Mouse (Mus musculus): ENCODE measurements around the gene Smco3. TPM values are rescaled to one million over a fixed set of nuclear protein-coding genes. Genes with fewer than 3 reads are reported as not detected.
"Not testable (repeated sequence)": the region's sequence is repeated elsewhere in the genome, so short reads cannot be mapped to it uniquely, and the experiment has no call there.

Smco3 gene
- polyA plus RNA-seq, 1 experiment from 2014 or later = 1.9 TPM

DNA sequence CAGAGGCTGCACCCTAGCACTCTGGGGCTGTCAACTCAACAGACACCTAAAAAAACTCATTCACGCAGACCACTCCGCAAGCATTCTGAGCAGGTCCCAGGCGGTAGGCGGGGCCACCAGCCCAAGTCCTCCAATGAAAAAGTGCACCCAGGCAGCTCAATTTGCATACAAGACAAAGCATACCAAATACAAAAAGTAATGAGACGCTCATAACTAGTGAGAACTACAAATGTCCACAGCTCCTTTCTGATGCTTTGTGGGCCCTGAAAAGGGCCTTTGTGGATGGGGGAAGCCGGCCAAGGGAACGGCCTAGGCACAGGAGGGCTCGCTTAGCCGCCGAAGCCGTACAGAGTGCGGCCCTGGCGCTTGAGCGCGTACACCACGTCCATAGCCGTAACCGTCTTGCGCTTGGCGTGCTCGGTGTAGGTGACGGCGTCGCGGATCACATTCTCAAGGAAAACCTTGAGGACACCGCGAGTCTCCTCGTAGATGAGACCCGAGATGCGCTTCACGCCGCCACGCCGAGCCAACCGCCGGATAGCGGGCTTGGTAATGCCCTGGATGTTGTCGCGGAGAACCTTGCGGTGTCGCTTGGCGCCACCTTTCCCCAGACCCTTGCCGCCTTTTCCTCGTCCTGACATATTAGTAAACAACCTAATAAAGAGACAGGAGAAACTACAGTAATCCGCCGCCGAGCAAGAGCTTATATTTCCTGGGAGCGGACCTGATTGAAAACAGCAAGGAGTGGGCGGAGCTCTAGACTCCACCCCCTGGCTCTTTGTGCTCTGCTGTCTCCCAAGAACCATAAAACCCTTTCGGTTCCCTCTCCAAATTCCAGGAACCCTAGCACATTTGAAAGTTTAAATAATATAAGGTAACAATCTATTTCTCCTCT lies 31.3 kb downstream of the Smco3 start, which contains the start of gene Hist4h4:
Gene Hist4h4, minus strand, starts transcription at position 677 of the 895 bp plus-strand sequence.
- Histone ChIP-seq H3K4me2 (replicated peaks; ENCODE audit: low read depth, low read length) (peak within 1 kb of the TSS; percentile 84), H3K4me3 (ENCODE audit: low read depth, low read length) (peak within 1 kb of the TSS; percentile 71), H3K27me3 (ENCODE audit: control insufficient read depth, insufficient read depth, low read length) (no peaks in the 10 kb centered on the region), H3K27ac (ENCODE audit: low read length) (peak within 1 kb of the TSS; percentile 100), H3K4me1 (ENCODE audit: control insufficient read depth, insufficient read depth, low read length) (peaks cover 9% of the 10 kb centered on the region; the same call in 1 of the 2 replicates), H3K9ac (replicated peaks; ENCODE audit: low read depth, low read length) (peak within 1 kb of the TSS; percentile 97), H3K9me3 (ENCODE audit: control insufficient read depth, low read depth, low read length) (no peaks in the 10 kb centered on the region), H3K36me3 (ENCODE audit: control insufficient read depth, insufficient read depth, low read length) (no peaks in the 10 kb centered on the region)
- ATAC-seq (ENCODE audit: insufficient number of reproducible peaks, insufficient read depth, low FRiP score, low read depth) = peak; percentile 74
- WGBS = under 1% methylated on average over 50 of the region's 50 CpGs

DNA sequence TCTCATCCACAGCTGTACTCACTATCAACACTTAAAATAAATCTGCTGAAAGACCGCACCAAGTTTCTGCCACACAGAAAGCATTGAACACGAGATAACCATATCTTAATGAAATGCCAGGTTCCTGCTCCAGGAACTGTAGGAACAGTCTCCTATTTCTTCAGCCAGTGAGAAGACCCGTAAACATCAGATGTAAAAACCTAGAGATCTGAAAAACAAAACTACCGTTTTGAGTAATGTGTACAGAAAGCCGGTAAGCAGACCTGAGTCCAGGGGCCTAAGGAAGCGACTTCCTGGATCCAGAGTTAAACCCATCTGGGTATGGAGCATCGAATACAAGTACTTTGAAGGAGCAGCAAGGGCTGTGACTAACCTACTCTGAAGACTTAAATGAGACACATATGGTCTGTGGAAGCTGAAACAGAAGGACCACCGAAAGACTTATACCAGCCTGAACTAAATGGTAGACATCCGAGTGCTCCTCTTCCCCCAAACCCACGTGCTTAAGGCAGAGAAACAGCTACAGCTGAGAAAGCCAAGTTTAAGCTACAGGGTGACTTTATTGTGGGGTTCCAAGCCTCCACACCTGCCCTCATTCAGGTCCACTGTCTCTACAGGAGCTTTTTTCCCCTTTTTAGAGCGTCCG lies 32.0 kb downstream of the Smco3 start:
- WGBS = 15% methylated on average over 12 of the region's 12 CpGs
- H3K4me3 ChIP-seq (ENCODE audit: low read depth, low read length) = peak overlapping the region; percentile 71
- no peaks in the 10 kb centered on the region for H3K36me3 ChIP-seq (ENCODE audit: control insufficient read depth, insufficient read depth, low read length)
- H3K27ac ChIP-seq (ENCODE audit: low read length) = peak overlapping the region; percentile 100
- H3K9ac ChIP-seq (replicated peaks; ENCODE audit: low read depth, low read length) = peak overlapping the region; percentile 97
- peaks cover 9% of the 10 kb centered on the region; the same call in 1 of the 2 replicates for H3K4me1 ChIP-seq (ENCODE audit: control insufficient read depth, insufficient read depth, low read length)
- no peak for ATAC-seq (ENCODE audit: insufficient number of reproducible peaks, insufficient read depth, low FRiP score, low read depth)
- H3K4me2 ChIP-seq (replicated peaks; ENCODE audit: low read depth, low read length) = peak overlapping the region; percentile 84
- H3K27me3 ChIP-seq (ENCODE audit: control insufficient read depth, insufficient read depth, low read length) = no peaks in the 10 kb centered on the region
- H3K9me3 ChIP-seq (ENCODE audit: control insufficient read depth, low read depth, low read length) = no peaks in the 10 kb centered on the region

DNA sequence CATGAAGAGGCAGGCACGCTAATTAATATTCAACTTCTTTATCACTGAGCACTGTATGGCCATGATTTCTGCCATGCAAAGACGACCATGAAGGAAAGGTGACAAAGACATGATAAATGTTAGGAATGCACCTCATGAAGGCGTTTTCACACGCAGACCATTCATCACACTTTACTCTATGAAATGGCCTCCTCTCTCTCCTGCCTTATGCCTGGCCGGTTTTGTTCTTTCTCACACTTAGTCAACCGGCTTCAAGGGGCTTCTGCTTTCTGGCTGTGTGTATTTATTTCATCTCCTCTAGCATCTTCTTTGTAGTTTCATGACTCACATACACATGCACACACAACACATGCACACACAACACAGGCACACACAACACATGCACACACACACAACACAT lies 34.0 kb downstream of the Smco3 start:
- H3K9me3 ChIP-seq (ENCODE audit: control insufficient read depth, low read depth, low read length) = no peaks in the 10 kb centered on the region
- ATAC-seq (ENCODE audit: insufficient number of reproducible peaks, insufficient read depth, low FRiP score, low read depth) = no peak
- H3K36me3 ChIP-seq (ENCODE audit: control insufficient read depth, insufficient read depth, low read length) = no peaks in the 10 kb centered on the region
- 69% methylated on average over 6 of the region's 6 CpGs for WGBS
- peaks cover 6% of the 10 kb centered on the region; the same call in 1 of the 2 replicates for H3K4me1 ChIP-seq (ENCODE audit: control insufficient read depth, insufficient read depth, low read length)
- no peak overlapping the region for H3K9ac ChIP-seq (replicated peaks; ENCODE audit: low read depth, low read length)
- H3K4me3 ChIP-seq (ENCODE audit: low read depth, low read length) = no peak overlapping the region
- H3K27me3 ChIP-seq (ENCODE audit: control insufficient read depth, insufficient read depth, low read length) = no peaks in the 10 kb centered on the region
- H3K27ac ChIP-seq (ENCODE audit: low read length) = no peak overlapping the region
- no peak overlapping the region for H3K4me2 ChIP-seq (replicated peaks; ENCODE audit: low read depth, low read length)

DNA sequence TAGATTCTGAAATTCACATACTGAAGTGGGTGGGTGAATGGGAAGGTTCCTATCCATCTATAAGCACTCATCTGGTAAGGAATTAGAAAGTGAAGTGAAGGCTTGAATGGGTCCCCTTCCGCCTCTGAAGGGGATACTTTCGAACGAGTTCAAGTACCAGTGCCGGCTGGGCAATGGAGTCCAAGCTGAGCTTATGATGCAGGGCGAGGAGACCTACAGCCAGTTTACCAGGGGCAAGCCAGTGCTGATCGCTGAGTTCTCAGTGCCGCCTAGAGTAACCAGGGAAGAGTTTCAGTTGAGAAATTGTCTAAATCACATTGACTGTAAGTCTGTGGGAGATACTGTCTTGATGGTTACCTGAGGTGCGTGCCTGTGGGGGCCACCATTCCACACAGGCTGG lies 34.5 kb downstream of the Smco3 start:
- H3K4me2 ChIP-seq (replicated peaks; ENCODE audit: low read depth, low read length) = no peak overlapping the region
- no peak for ATAC-seq (ENCODE audit: insufficient number of reproducible peaks, insufficient read depth, low FRiP score, low read depth)
- H3K4me3 ChIP-seq (ENCODE audit: low read depth, low read length) = no peak overlapping the region
- no peak overlapping the region for H3K9ac ChIP-seq (replicated peaks; ENCODE audit: low read depth, low read length)
- 89% methylated on average over 8 of the region's 8 CpGs for WGBS
- H3K27ac ChIP-seq (ENCODE audit: low read length) = no peak overlapping the region
- no peaks in the 10 kb centered on the region for H3K27me3 ChIP-seq (ENCODE audit: control insufficient read depth, insufficient read depth, low read length)
- H3K36me3 ChIP-seq (ENCODE audit: control insufficient read depth, insufficient read depth, low read length) = no peaks in the 10 kb centered on the region
- H3K4me1 ChIP-seq (ENCODE audit: control insufficient read depth, insufficient read depth, low read length) = peaks cover 6% of the 10 kb centered on the region; the same call in 1 of the 2 replicates
- H3K9me3 ChIP-seq (ENCODE audit: control insufficient read depth, low read depth, low read length) = no peaks in the 10 kb centered on the region

DNA sequence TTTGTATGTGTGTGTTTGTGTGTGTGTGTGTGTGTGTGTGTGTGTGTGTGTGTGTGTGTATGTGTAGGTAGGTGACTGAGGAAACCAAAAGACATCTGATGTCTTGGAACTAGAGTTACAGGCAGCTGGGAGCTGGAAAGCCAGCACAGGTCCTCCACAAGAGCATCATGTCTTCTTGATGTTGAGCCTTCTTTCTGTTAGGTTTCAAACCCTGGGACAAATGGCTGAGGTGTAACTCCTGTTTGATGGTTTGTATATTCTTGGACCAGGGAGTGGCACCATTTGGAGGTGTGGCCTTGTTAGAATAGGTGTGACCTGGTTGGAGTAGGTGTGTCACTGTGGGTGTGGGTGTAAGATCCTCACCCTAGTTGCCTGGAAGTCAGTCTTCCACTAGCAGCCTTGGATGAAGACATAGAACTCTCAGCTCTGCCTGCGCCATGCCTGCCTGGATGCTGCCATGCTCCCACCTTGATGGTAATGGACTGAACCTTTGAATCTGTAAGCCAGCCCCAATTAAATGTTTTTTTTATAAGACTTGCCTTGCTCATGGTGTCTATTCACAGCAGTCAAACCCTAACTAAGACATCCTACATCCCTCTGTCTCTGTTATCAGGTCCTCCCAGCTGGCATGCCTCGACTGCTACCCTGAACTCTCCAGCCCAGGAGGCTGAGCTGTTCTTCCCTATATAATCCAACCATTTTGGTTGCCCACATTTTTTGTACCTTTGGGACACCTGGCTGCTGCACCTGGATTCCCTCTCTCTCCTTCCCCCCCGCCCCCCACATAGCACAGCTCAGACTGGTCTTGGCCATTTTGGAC lies 37.2 kb downstream of the Smco3 start:
- not testable (repeated sequence) for H3K4me3 ChIP-seq (ENCODE audit: low read depth, low read length); H3K9ac ChIP-seq (replicated peaks; ENCODE audit: low read depth, low read length); H3K4me2 ChIP-seq (replicated peaks; ENCODE audit: low read depth, low read length); H3K27me3 ChIP-seq (ENCODE audit: control insufficient read depth, insufficient read depth, low read length); H3K9me3 ChIP-seq (ENCODE audit: control insufficient read depth, low read depth, low read length); H3K27ac ChIP-seq (ENCODE audit: low read length); H3K36me3 ChIP-seq (ENCODE audit: control insufficient read depth, insufficient read depth, low read length); H3K4me1 ChIP-seq (ENCODE audit: control insufficient read depth, insufficient read depth, low read length); ATAC-seq (ENCODE audit: insufficient number of reproducible peaks, insufficient read depth, low FRiP score, low read depth)
- WGBS = 82% methylated on average over 3 of the region's 3 CpGs

DNA sequence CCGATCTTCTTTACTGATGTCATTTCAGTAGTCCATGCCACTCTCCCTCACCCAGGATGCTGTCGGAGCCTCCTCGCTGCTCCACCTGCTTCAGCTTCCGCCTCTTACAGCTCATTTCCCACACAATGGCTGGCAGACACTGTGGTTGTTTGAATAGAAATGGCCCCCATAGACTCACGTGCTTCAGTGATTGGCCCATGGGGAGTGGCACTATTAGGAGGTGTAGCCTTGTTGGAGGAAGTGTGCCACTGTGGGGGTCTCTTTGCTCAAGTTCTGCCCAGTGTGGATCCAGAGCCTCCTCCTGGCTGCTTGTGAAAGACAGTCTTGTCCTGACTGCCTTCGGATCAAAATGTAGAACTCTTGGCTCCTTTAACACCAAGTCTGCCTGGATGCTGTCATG lies 39.4 kb downstream of the Smco3 start:
- Histone ChIP-seq H3K9me3 (ENCODE audit: control insufficient read depth, low read depth, low read length) (no peaks in the 10 kb centered on the region), H3K27me3 (ENCODE audit: control insufficient read depth, insufficient read depth, low read length) (no peaks in the 10 kb centered on the region), H3K4me2 (replicated peaks; ENCODE audit: low read depth, low read length) (no peak overlapping the region), H3K4me1 (ENCODE audit: control insufficient read depth, insufficient read depth, low read length) (no peaks in the 10 kb centered on the region), H3K27ac (ENCODE audit: low read length) (no peak overlapping the region), H3K4me3 (ENCODE audit: low read depth, low read length) (no peak overlapping the region), H3K36me3 (ENCODE audit: control insufficient read depth, insufficient read depth, low read length) (no peaks in the 10 kb centered on the region), H3K9ac (replicated peaks; ENCODE audit: low read depth, low read length) (no peak overlapping the region)
- 51% methylated on average over 6 of the region's 6 CpGs for WGBS
- no peak for ATAC-seq (ENCODE audit: insufficient number of reproducible peaks, insufficient read depth, low FRiP score, low read depth)

DNA sequence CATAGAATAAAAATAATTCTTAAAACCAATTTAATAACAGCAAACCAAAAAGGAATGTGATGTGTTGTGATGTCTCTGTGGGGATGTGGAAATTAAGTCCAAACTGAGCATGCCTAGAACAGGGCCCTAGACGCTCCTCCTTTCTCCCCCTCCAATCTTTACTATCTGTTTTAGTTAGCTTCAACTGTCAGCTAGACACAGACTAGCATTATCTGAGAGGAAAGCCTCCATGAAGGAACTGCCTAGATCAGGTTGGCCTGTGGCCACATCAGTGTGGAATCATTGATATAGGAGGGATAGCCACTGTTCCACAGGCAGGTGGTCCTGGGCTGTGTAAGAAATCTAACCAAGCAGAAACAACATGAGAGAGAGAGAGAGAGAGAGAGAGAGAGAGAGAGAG lies 40.1 kb downstream of the Smco3 start:
- WGBS = 46% methylated on average over 1 of the region's 1 CpGs
- no peak overlapping the region for H3K4me3 ChIP-seq (ENCODE audit: low read depth, low read length)
- no peak overlapping the region for H3K27ac ChIP-seq (ENCODE audit: low read length)

More for the DNA sequence above, 40.1 kb downstream of the Smco3 start:
- H3K4me2 ChIP-seq (replicated peaks; ENCODE audit: low read depth, low read length) = no peak overlapping the region
- no peaks in the 10 kb centered on the region for H3K27me3 ChIP-seq (ENCODE audit: control insufficient read depth, insufficient read depth, low read length)
- H3K9me3 ChIP-seq (ENCODE audit: control insufficient read depth, low read depth, low read length) = no peaks in the 10 kb centered on the region
- H3K4me1 ChIP-seq (ENCODE audit: control insufficient read depth, insufficient read depth, low read length) = no peaks in the 10 kb centered on the region
- no peak overlapping the region for H3K9ac ChIP-seq (replicated peaks; ENCODE audit: low read depth, low read length)
- H3K36me3 ChIP-seq (ENCODE audit: control insufficient read depth, insufficient read depth, low read length) = no peaks in the 10 kb centered on the region
- ATAC-seq (ENCODE audit: insufficient number of reproducible peaks, insufficient read depth, low FRiP score, low read depth) = no peak
